Mouse (Mus musculus) olfactory bulb, adult 2 months (tissue): Measurements from ENCODE around the gene Tspan11. TPM values are rescaled to one million over a fixed set of nuclear protein-coding genes. Genes with fewer than 3 reads are reported as not detected.

Experiments used
- H3K27ac ChIP-seq: fragments of 200-500 bp; 2 replicates; pipeline ENCODE4 v1.5.1; 2012; ENCODE audit warnings: low read depth, low read length; ENCODE audit not compliant: insufficient read depth
- H3K4me1 ChIP-seq: fragments of 200-500 bp; 2 replicates; pipeline ENCODE4 v1.6.1; 2012; ENCODE audit warnings: low read length; ENCODE audit not compliant: control insufficient read depth, insufficient read depth
- H3K4me3 ChIP-seq: fragments of 200-500 bp; 2 replicates; pipeline ENCODE4 v1.5.1; 2012; ENCODE audit warnings: mild to moderate bottlenecking, low read depth, low read length, moderate library complexity; ENCODE audit not compliant: insufficient read depth
- CTCF ChIP-seq: fragments of 200-500 bp; IDR thresholded peaks from 2 replicates; pipeline ENCODE4 v1.5.1; 2012; ENCODE audit warnings: low read depth, mild to moderate bottlenecking, low read length, moderate library complexity; ENCODE audit not compliant: insufficient read depth
- POLR2A ChIP-seq: fragments of 200-500 bp; IDR thresholded peaks from 2 replicates; pipeline ENCODE4 v1.6.1; 2012; ENCODE audit warnings: mild to moderate bottlenecking, low read depth, low read length, moderate library complexity; ENCODE audit not compliant: insufficient read depth
- WGBS: fragments of 180-500 bp; shearing (Covaris S2); methylation state at CpG from one replicate; pipeline ENCODE4 v1.1.7; 2018; 5-methylcytosine and 5-hydroxymethylcytosine counted together
- polyA plus RNA-seq: library from polyadenylated mRNA; stranded (reverse); fragments of >200 nt; gene quantifications from 2 replicates; pipeline ENCODE4 v1.2.4, GENCODE M21; 2012; ENCODE audit warnings: low replicate concordance; ENCODE audit not compliant: missing spikeins, insufficient read depth, insufficient read length

Tspan11 gene
- polyA plus RNA-seq, 1 experiment = not detected

GRCm38 (mm10) chr6:128000777-128001176 is 113.4 kb downstream of the Tspan11 start:
- Histone ChIP-seq H3K4me3 (no peak overlapping the region), H3K4me1 (peaks cover 26% of the 10 kb centered on the region), H3K27ac (no peak overlapping the region)
- TF ChIP-seq CTCF (no peak), POLR2A (no peak)
- WGBS = 76% methylated on average over 3 of the region's 3 CpGs

DNA sequence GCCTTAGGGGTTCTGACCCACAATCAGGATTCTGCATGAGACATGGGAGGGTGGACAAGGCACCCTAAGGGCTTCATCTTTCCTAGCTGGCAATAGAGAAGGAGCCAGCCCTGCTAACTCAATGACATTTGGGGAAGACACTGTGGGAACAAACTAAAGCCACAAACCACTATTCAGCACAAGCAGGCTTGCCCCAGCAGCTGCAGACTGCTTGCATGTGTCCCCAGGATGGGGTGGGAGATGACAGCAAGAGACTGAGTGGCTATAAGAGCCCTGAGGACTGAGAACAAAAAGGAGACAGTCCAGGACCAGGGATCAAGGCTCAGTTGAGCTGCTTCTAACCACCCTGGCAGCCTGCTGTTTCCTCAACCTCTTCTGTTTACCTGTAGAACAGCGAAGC is 114.2 kb downstream of the Tspan11 start:
- Histone ChIP-seq H3K27ac (no peak overlapping the region), H3K4me3 (no peak overlapping the region), H3K4me1 (peaks cover 32% of the 10 kb centered on the region)
- TF ChIP-seq CTCF = no peak
- TF ChIP-seq POLR2A = no peak
- 96% methylated on average over 1 of the region's 1 CpGs for WGBS

- H3K4me1 ChIP-seq = peaks cover 36% of the 10 kb centered on the region
- WGBS = 87% methylated on average over 10 of the region's 10 CpGs
Measured at GRCm38 (mm10) chr6:128002104-128002503, 114.7 kb downstream of the Tspan11 start.

GRCm38 (mm10) chr6:128002667-128003066 is 115.3 kb downstream of the Tspan11 start:
- H3K27ac ChIP-seq = no peak overlapping the region
- TF ChIP-seq POLR2A = no peak
- TF ChIP-seq CTCF = no peak
- 94% methylated on average over 4 of the region's 4 CpGs for WGBS
- no peak overlapping the region for H3K4me3 ChIP-seq
- H3K4me1 ChIP-seq = peaks cover 40% of the 10 kb centered on the region

More at GRCm38 (mm10) chr6:128002104-128002503, 114.7 kb downstream of the Tspan11 start:
- H3K4me3 ChIP-seq = no peak overlapping the region
- H3K27ac ChIP-seq = no peak overlapping the region
- TF ChIP-seq CTCF (no peak), POLR2A (no peak)

DNA sequence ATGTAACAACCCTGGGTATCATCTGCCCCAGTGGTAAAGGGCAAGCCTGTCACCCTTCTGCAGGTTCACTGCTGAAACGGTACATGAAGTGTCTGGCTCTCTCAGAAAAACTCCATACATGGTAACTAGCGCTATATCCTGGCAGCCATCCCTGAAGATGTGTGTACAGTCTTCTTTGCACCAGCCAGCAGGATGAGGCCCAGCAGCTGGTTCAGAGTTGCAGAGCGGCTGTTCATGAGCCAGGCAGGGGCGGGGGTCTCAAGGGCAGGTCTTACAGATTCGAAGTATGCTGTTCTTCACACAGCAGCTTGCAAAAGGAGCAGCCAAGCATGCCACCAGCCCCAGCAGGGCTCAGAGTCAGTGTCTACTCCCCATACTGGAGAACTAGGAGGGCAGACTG is 116.2 kb downstream of the Tspan11 start:
- no peak overlapping the region for H3K4me3 ChIP-seq
- 66% methylated on average over 5 of the region's 5 CpGs for WGBS
- TF ChIP-seq POLR2A (no peak), CTCF (no peak)
- peaks cover 44% of the 10 kb centered on the region for H3K4me1 ChIP-seq
- H3K27ac ChIP-seq = no peak overlapping the region

Other genes with a start within 250 kb of the Tspan11 start
- 187 TPM in 1 of 2 replicates, not detected in the other for gene Prmt8, start 118.1 kb upstream of the Tspan11 start, polyA plus RNA-seq